Mouse (Mus musculus) MEL (cell line): ENCODE data around the gene Sumf1.

Source experiments
- CTCF ChIP-seq, 3 experiments: IDR thresholded peaks in 2 of 3; conservative IDR thresholded peaks in 1 of 3; 2 replicates each; pipeline ENCODE4 v1.5.1; 2011 to 2012; ENCODE audit warnings: low read length in 3 of 3, low read depth in 2 of 3, mild to moderate bottlenecking in 2 of 3, improper control_type of control experiment in 1 of 3, inconsistent platforms in 1 of 3, mixed read lengths in 1 of 3, moderate library complexity in 1 of 3; ENCODE audit not compliant: control insufficient read depth in 1 of 3, insufficient read depth in 1 of 3, poor library complexity in 1 of 3, severe bottlenecking in 1 of 3
- NRF1 ChIP-seq: IDR thresholded peaks from 2 replicates; pipeline ENCODE4 v1.6.1; 2014; ENCODE audit warnings: low read depth, mild to moderate bottlenecking, inconsistent platforms, low read length, improper control_type of control experiment, moderate library complexity; ENCODE audit not compliant: poor library complexity, insufficient read depth, severe bottlenecking
- TCF12 ChIP-seq: IDR thresholded peaks from 2 replicates; pipeline ENCODE4 v1.6.1; 2014; ENCODE audit warnings: low read depth, mild to moderate bottlenecking, inconsistent platforms, low read length, improper control_type of control experiment, moderate library complexity

GRCm38 (mm10) chr6:108185685-108186009, 265 bp upstream of the Sumf1 start:
- no peak; the same call in 1 of the 2 replicates for TF ChIP-seq TCF12
- no peak for TF ChIP-seq CTCF (IDR thresholded peaks at IDR 0.05 in 2 of 3, conservative IDR thresholded peaks at IDR 0.05 in 1 of 3; ENCODE audit: control insufficient read depth in 1 of 3, insufficient read depth in 1 of 3, low read depth in 2 of 3, low read length in 3 of 3, poor library complexity in 1 of 3, severe bottlenecking in 1 of 3)
- TF ChIP-seq NRF1, result no peak
